Mouse (Mus musculus): ENCODE results near the gene Edaradd.

- TF ChIP-seq GATA1 (IDR thresholded peaks at IDR 0.05; ENCODE audit: low read length), result no peak
- TF ChIP-seq TAL1 (IDR thresholded peaks at IDR 0.05; ENCODE audit: low read length), result no peak
Observed at GRCm38 (mm10) chr13:12485197-12485596, 35.0 kb downstream of the Edaradd start.
